Mouse (Mus musculus): ENCODE results near the gene Tsc22d2. TPM values are rescaled to one million over a fixed set of nuclear protein-coding genes. Genes with fewer than 3 reads are reported as not detected.
"Not testable (repeated sequence)": the region's sequence is repeated elsewhere in the genome, so short reads cannot be mapped to it uniquely, and the experiment has no call there.

Gene Tsc22d2
- polyA plus RNA-seq, 1 experiment from 2014 or later = 8.6 TPM

DNA sequence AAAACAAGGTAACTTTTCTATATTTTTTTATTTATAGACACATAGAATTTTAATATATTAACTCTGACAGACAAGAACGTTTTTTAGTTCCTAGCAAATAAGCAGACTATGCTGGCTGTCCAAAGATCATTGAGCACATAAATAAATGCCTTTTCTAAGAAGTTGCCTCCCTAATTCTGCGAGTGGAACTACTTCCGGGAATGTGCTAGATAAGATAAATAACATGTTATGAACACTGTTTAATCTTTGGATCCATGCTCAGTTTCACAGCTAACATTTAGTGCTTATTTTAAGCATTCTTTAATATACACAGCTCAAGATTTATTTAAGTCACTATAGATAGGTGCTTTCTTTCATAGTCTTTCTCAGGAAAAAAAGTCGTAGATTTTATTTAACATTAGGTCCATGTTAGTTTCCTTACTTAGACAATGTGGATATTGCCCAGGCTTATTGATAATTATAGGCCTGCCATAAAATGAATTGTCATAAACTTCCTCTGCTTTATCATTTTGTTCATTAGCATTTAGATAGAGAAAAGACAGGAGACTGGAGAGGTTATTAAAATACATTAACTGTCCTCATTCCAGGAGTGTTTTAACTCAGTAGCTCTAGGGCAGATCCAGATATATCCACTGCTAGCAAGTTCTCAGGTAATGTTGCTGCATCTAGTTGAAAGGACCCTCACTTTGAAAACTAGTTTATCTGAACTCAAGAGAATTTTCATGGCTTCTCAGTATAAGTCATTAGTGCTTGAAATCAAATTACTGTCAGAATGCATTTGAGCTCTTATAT, 40.1 kb downstream of the Tsc22d2 start:
- Histone ChIP-seq H3K4me1 (replicated peaks) (no peaks in the 10 kb centered on the region), H3K9me3 (no peaks in the 10 kb centered on the region), H3K4me3 (no peak overlapping the region), H3K27me3 (no peaks in the 10 kb centered on the region), H3K4me2 (no peak overlapping the region), H3K9ac (no peak overlapping the region), H3K36me3 (no peaks in the 10 kb centered on the region; the same call in 1 of the 2 replicates), H3K27ac (no peak overlapping the region)
- ATAC-seq (ENCODE audit: low FRiP score) = no peak
- 82% methylated on average over 4 of the region's 4 CpGs for WGBS

DNA sequence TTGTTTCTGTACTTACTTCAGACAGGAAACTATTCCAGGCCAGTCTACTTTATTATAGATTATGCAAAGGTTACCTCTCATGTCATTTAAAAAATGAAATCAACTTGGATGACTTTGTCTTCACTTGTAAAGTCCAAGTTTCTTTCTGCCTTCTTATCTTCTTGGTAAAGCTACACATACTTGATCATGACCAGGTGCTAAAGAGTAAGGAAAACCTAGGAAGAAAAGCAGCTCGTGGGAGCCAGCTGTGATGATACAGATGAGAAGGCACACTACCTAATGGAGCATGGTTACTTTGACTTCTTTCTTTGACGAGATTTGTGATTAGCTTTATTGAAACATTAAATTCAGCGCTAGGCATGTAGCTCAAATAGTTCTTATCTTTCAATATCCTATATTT, 40.7 kb downstream of the Tsc22d2 start:
- Histone ChIP-seq H3K27ac (no peak overlapping the region), H3K36me3 (peaks cover 4% of the 10 kb centered on the region), H3K4me1 (replicated peaks) (no peaks in the 10 kb centered on the region), H3K4me2 (no peak overlapping the region), H3K27me3 (no peaks in the 10 kb centered on the region), H3K9me3 (no peaks in the 10 kb centered on the region), H3K4me3 (no peak overlapping the region), H3K9ac (no peak overlapping the region)
- WGBS = 78% methylated on average over 3 of the region's 3 CpGs
- ATAC-seq (ENCODE audit: low FRiP score) = no peak

GRCm38 (mm10) chr3:58469655-58470437, 55.3 kb downstream of the Tsc22d2 start:
- Histone ChIP-seq H3K9me3 (no peaks in the 10 kb centered on the region), H3K4me2 (no peak overlapping the region), H3K27ac (no peak overlapping the region), H3K9ac (no peak overlapping the region), H3K4me3 (no peak overlapping the region), H3K4me1 (replicated peaks) (no peaks in the 10 kb centered on the region), H3K36me3 (no peaks in the 10 kb centered on the region), H3K27me3 (no peaks in the 10 kb centered on the region)
- no peak for ATAC-seq (ENCODE audit: low FRiP score)
- 80% methylated on average over 9 of the region's 9 CpGs for WGBS

DNA sequence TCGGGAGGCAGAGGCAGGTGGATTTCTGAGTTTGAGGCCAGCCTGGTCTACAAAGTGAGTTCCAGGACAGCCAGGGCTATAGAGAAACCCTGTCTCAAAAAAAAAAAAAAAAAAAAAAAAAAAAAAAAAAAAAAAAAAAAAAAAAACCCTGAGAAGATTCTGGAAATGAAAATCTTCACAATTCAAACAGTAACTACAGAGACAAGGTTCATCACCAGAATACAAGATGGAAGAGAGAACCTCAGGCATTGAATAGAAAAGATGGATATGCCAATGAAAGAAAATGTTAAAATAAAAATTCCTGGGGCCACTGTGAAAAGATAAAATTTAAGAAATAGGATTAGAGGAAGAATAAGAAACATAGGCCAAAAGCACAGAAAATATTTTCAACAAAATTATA, 60.8 kb downstream of the Tsc22d2 start:
- H3K27me3 ChIP-seq; H3K36me3 ChIP-seq; H3K4me3 ChIP-seq; H3K27ac ChIP-seq; H3K9me3 ChIP-seq; H3K4me1 ChIP-seq (replicated peaks); H3K4me2 ChIP-seq; H3K9ac ChIP-seq; ATAC-seq (ENCODE audit: low FRiP score): not testable (repeated sequence)
- 92% methylated on average over 1 of the region's 1 CpGs for WGBS

DNA sequence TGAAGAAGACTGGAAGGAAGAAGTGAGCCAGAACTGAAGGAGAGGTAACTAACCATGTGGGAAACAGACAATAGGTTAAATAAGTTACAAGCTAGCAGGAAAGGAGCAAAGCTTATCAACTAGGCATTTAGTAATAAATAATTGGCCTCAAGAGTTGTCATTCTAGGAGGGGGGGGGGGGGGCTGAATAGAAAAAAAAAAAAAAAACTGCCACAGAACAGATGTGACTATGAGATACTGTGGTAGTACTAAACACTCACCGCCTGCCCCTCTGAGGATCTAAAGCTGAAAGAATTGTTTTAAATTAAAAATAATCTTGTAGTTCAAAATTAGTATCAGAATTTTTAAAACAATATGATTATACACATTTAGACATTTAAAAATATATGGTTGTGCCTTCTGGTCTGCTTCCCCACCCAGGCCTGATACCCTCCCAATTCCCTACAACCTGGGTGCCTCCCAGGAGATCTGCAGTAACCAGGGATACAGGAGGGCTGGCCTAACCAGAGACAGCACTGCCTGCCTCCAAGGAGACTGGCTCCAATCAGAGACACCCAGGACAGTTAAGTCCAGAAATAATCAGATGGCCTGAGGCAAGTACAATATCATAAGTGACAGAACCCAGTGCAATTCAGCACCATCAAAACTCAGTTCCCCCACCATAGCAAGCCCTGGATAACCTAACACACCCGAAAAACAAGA, 64.4 kb downstream of the Tsc22d2 start:
- Histone ChIP-seq H3K4me3 (no peak overlapping the region), H3K36me3 (no peaks in the 10 kb centered on the region), H3K9ac (no peak overlapping the region), H3K27me3 (no peaks in the 10 kb centered on the region), H3K9me3 (no peaks in the 10 kb centered on the region), H3K27ac (no peak overlapping the region), H3K4me1 (replicated peaks) (no peaks in the 10 kb centered on the region), H3K4me2 (no peak overlapping the region)
- WGBS = 82% methylated on average over 2 of the region's 2 CpGs
- ATAC-seq (ENCODE audit: low FRiP score) = no peak

GRCm38 (mm10) chr3:58485883-58486282, 71.4 kb downstream of the Tsc22d2 start:
- H3K27me3 ChIP-seq = no peaks in the 10 kb centered on the region

GRCm38 (mm10) chr3:58487121-58487520, 72.6 kb downstream of the Tsc22d2 start:
- H3K4me2 ChIP-seq = no peak overlapping the region
- H3K27me3 ChIP-seq = no peaks in the 10 kb centered on the region
- no peaks in the 10 kb centered on the region for H3K4me1 ChIP-seq (replicated peaks)
- H3K4me3 ChIP-seq = no peak overlapping the region
- H3K27ac ChIP-seq = no peak overlapping the region
- H3K9ac ChIP-seq = no peak overlapping the region
- H3K36me3 ChIP-seq = no peaks in the 10 kb centered on the region
- ATAC-seq (ENCODE audit: low FRiP score) = no peak
- 74% methylated on average over 3 of the region's 3 CpGs for WGBS
- H3K9me3 ChIP-seq = no peaks in the 10 kb centered on the region

More at GRCm38 (mm10) chr3:58485883-58486282, 71.4 kb downstream of the Tsc22d2 start:
- Histone ChIP-seq H3K4me2 (no peak overlapping the region), H3K36me3 (no peaks in the 10 kb centered on the region), H3K27ac (no peak overlapping the region), H3K9me3 (no peaks in the 10 kb centered on the region), H3K9ac (no peak overlapping the region), H3K4me1 (replicated peaks) (no peaks in the 10 kb centered on the region), H3K4me3 (no peak overlapping the region)
- no peak for ATAC-seq (ENCODE audit: low FRiP score)
- 66% methylated on average over 7 of the region's 7 CpGs for WGBS

DNA sequence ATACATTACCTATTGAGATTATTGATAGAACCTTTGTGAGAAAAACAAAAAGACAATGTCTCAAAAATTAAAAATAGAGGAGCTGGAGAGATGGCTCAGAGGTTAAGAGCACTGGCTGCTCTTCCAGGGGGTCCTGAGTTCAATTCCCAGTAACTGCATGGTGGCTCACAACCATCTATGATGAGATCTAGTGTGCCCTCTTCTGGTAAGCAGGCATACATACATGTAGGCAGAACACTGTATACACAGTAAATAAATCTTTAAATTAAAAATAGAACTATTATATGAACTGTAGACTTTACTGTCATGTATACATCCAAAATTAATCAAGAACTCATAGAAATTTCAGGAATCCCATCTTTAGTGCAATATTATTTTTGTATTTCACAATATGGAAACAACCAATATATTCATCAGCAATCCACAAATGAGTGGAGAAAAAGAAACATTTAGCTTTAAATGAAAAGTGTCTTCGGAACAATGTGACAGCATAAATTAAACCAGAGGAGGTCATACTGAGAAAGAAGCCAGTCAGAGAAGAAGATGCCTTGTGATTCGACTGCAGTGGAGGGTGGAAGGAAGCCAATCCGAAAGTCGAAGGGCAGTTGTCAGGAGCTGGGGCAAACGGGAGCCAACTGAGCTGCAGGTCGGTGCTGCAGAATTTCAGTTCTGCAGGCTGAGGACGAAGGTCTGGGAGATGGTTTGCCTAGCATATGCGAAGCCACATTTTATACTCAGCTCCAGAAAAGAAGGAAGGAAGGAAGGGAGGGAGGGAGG, 73.7 kb downstream of the Tsc22d2 start:
- H3K9ac ChIP-seq = no peak overlapping the region
- no peak overlapping the region for H3K27ac ChIP-seq
- WGBS = 78% methylated on average over 7 of the region's 8 CpGs
- H3K4me2 ChIP-seq = no peak overlapping the region
- no peak overlapping the region for H3K4me3 ChIP-seq
- H3K9me3 ChIP-seq = no peaks in the 10 kb centered on the region
- ATAC-seq (ENCODE audit: low FRiP score) = no peak
- no peaks in the 10 kb centered on the region for H3K4me1 ChIP-seq (replicated peaks)
- H3K27me3 ChIP-seq = no peaks in the 10 kb centered on the region
- H3K36me3 ChIP-seq = no peaks in the 10 kb centered on the region

DNA sequence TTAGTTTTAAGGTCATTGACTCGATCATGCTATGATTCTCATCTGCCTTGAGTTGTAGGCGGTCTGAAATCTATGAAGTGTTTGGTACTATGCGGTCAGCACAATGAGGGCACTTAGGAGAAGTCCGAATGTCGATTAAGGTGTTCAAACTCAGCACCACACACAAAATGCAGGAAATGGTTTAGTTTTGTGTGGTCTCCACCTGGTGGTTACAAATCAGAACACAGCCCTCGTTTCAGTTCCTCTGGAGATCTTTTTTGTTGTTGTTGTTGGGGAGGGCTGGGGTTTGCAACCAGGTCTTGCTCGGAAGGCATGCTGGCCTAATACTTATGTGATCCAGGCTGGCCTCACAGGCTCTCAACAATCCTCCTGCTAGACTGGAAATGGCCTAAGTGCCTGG, 76.3 kb downstream of the Tsc22d2 start:
- Histone ChIP-seq H3K9ac (no peak overlapping the region), H3K4me1 (replicated peaks) (no peaks in the 10 kb centered on the region), H3K4me3 (no peak overlapping the region), H3K27ac (no peak overlapping the region), H3K27me3 (no peaks in the 10 kb centered on the region), H3K4me2 (no peak overlapping the region), H3K36me3 (no peaks in the 10 kb centered on the region), H3K9me3 (no peaks in the 10 kb centered on the region)
- ATAC-seq (ENCODE audit: low FRiP score) = no peak
- 78% methylated on average over 7 of the region's 7 CpGs for WGBS

- 86% methylated on average over 4 of the region's 4 CpGs for WGBS
- no peak overlapping the region for H3K4me3 ChIP-seq
Measured at GRCm38 (mm10) chr3:58493621-58494020, 79.1 kb downstream of the Tsc22d2 start.

DNA sequence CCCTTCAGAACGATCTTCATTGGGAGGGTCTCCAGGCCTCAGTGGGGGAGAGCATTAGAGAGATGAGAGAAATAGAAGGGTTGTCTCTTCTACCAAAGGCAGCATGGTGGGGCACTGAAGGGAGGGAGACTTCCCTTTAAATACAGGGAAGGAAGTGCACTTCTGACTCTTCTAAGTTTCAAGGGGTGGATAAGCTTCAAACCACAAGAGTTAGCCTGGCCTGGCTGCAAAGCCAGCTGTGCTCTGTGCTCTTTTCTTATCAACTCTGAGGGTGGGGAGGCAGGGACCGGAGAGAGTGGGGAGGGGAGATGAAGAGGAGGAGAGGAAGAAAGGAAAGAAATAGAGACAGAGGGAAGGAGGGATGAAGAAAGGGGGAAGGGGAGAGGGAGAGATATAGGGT, 87.4 kb downstream of the Tsc22d2 start:
- H3K9ac ChIP-seq = no peak overlapping the region
- no peak overlapping the region for H3K27ac ChIP-seq
- no peaks in the 10 kb centered on the region for H3K36me3 ChIP-seq
- H3K9me3 ChIP-seq = no peaks in the 10 kb centered on the region
- no peaks in the 10 kb centered on the region for H3K4me1 ChIP-seq (replicated peaks)
- WGBS = 75% methylated on average over 2 of the region's 2 CpGs
- H3K4me3 ChIP-seq = no peak overlapping the region
- no peak for ATAC-seq (ENCODE audit: low FRiP score)
- no peak overlapping the region for H3K4me2 ChIP-seq
- H3K27me3 ChIP-seq = no peaks in the 10 kb centered on the region

More at GRCm38 (mm10) chr3:58493621-58494020, 79.1 kb downstream of the Tsc22d2 start:
- no peak for ATAC-seq (ENCODE audit: low FRiP score)
- Histone ChIP-seq H3K9me3 (no peaks in the 10 kb centered on the region), H3K27me3 (no peaks in the 10 kb centered on the region), H3K36me3 (no peaks in the 10 kb centered on the region), H3K4me1 (replicated peaks) (no peaks in the 10 kb centered on the region), H3K4me2 (no peak overlapping the region), H3K27ac (no peak overlapping the region), H3K9ac (no peak overlapping the region)
